Mouse (Mus musculus): Measurements from ENCODE around the gene Psap. TPM values are rescaled to one million over a fixed set of nuclear protein-coding genes. Genes with fewer than 3 reads are reported as not detected.

The Psap gene
- polyA plus RNA-seq, 1 experiment from 2014 or later: 103 TPM

DNA sequence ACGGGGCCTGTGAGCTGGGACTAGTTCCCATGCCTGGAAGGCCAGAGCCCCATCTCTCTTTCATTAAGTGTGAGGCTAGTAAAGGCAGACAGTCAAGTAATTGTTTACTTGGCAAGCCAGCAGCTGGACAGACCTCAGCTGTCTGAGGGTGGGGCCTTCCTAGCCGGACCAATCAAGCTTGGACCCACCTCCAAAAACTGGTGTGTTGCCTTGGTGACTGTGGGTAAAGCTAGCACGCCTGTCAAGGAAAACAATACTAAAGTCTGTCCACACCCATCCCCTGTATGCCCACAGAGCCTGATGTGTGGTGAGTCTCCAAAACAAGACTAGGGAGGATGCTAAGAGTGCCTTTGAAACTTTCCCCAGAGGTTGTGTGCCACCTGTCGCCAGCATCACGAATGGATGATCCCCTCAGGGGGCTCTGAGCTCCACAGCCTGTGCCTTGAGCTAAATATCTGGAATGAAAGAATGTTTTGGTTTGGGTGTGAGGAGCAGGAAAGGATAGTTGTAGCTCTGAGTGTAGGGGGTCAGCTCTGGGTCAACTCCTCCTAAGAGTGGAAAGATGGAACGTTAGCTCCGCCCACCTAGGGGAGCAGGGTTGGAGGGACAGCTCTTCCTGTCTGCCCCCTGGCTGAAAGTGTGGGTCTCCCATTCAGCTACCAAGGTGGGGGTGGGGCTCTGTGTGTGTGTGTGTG lies 74.5 kb downstream of the Psap start:
- H3K27ac ChIP-seq: peak overlapping the region; percentile 80
- H3K4me1 ChIP-seq: peaks cover 59% of the 10 kb centered on the region
- WGBS: 27% methylated on average over 7 of the region's 7 CpGs
- ATAC-seq (ENCODE audit: low FRiP score, low read depth): 0 out of 2 replicates have a peak, but pooled peaks have one; percentile 45
- H3K9ac ChIP-seq: no peak overlapping the region
- no peaks in the 10 kb centered on the region for H3K9me3 ChIP-seq
- H3K36me3 ChIP-seq: no peaks in the 10 kb centered on the region
- H3K4me2 ChIP-seq (replicated peaks): no peak overlapping the region
- H3K4me3 ChIP-seq: no peak overlapping the region
- peaks cover 16% of the 10 kb centered on the region for H3K27me3 ChIP-seq

Other genes with a start within 250 kb of the Psap start
- gene Spock2, start 171.4 kb upstream of the Psap start, polyA plus RNA-seq (2015; fragmentation: Nextera tagmentation; extraction: Ambion mirVana): 6.1 and 7.2 TPM in 2 replicates
- gene Chst3, start 58.4 kb upstream of the Psap start, polyA plus RNA-seq (2015; fragmentation: Nextera tagmentation; extraction: Ambion mirVana): 3.1 and 3.7 TPM in 2 replicates
- gene Vsir, start 69.2 kb downstream of the Psap start, polyA plus RNA-seq (2015; fragmentation: Nextera tagmentation; extraction: Ambion mirVana): 1.9 and 2.0 TPM in 2 replicates
- 0.79 and 1.0 TPM in 2 replicates for gene Gm17455, start 122.1 kb downstream of the Psap start, polyA plus RNA-seq (2015; fragmentation: Nextera tagmentation; extraction: Ambion mirVana)

Measured in limb, embryonic 13.5 days (tissue).